Mouse (Mus musculus): ENCODE data around the gene CK137956. TPM values are rescaled to one million over a fixed set of nuclear protein-coding genes. Genes with fewer than 3 reads are reported as not detected.

Gene CK137956
- not detected for total RNA-seq (2021)
- long read RNA-seq, experiment 1, result 0 reads
- long read RNA-seq, experiment 2, result 0 reads

DNA sequence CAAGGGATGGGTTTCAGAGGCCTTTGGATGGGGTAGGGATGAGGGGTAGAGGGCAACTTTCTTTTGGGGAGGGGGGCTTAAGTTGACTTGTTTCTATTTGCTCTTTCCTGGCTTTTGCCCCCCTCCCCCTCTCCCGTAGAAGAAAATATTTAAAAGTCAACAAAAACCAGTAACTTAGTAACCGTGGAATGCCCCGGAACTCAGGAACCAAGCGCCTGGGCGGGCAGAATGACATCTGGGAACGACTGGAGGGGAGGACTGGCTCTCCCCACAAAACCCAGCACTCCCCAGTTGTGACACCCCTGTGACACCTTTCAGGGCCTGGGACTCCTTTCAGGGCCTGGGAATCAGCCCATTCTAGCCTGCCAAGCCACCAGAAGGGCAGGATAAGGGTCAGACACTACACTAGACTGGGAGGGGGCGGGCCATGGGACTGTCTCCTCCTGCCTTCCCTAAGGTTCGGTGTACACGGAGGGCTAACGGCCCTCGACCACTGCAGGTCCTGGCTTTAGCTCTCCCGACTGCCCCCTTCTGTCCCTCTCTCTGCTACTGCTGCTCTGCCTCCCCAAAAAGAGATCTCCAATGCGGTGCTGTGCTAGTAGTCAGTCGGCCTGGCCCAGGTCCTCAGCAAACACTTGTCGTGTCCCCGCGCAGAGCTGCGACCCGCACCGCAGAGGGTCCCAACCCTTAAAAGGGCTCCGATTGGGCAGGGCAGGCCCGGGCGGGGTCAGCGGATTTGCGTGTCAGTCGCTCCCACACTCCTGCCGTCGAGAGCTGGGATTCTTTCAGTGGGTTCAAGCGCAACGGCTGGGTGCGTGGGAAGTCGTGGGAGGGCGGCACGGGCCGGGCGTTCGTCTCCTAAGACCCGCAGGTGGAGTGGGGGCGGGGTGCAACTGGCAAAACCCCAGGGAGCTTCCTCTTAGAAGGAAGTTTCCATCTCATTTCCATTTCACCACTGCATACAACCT, at the start of gene CK137956:
Gene CK137956 (minus strand): TSS at position 51 of the 968 bp plus-strand sequence.
- DNase-seq (ENCODE audit: low spot score in 2 of 2), result no peak

- DNase-seq (ENCODE audit: low spot score in 2 of 2), result no peak
Measured at GRCm38 (mm10) chr4:128019465-128019864, 48.7 kb upstream of the CK137956 start.

- DNase-seq (ENCODE audit: low spot score in 2 of 2), result no peak
Measured at GRCm38 (mm10) chr4:128004797-128005452, 34.2 kb upstream of the CK137956 start.

DNA sequence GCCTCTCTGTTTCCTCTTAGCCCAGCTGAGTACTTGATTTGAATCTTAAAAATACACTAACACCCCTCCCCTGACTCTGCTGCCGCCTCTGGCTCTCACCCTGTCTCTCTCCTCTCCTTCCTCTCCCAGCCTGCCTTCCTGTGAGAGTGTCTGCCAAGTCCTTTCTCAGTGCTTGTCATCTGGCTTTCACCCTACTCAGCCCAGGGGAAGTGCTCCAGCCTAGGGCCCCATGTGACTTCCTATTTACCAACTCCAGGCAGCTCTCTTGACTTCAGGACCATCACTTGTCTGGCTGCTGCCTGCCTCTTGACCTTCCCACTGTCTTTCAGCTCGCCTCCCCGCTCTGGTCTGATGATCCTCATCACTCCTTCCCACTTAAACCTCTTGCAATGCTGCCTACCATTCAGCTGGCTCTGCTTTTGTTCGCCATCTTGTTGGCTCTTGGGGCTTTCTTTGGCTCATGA, 31.9 kb upstream of the CK137956 start:
- DNase-seq (ENCODE audit: low spot score in 2 of 2), result no peak

- no peak for DNase-seq (ENCODE audit: low spot score in 2 of 2)
Measured at GRCm38 (mm10) chr4:127999281-127999680, 28.5 kb upstream of the CK137956 start.

- no peak for DNase-seq (ENCODE audit: low spot score in 2 of 2)
Measured at GRCm38 (mm10) chr4:127989347-127989995, 18.7 kb upstream of the CK137956 start.

DNA sequence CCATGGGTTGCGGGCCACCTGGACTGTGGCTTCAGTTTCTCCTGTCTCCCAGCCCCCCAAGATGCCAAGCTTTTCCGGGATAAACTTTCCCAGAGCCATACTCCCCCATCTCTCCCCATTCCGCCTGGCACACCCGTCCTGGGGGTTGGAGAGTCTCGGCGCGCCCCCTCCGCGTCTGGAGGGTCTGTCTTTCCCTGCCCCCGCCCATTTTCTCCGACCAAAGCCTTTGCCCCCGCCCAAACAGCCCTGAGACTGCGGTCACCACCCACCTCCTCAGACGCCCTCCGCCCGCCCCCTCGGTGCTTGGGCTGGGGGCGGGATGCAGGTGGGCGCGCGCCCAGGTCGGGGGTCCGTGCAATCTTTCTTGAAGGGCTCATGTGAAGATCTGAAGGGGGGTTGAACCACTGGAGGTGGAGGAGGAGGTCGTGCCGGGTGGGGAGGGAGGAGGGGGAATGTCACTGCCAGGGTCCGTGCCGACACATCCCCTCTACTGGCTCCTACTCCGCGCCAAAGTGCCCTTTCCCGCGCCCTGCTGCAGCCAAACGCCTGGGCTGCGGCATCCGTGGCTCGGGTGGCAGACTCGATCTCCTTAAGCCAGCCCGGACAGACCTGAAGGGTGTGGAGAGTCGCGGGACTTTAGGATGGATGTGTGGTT, 17.9 kb upstream of the CK137956 start:
- no peak for DNase-seq (ENCODE audit: low spot score in 2 of 2)

- peak in 1 of 2 experiments; percentile 7 for DNase-seq (ENCODE audit: low spot score in 2 of 2)
Measured at GRCm38 (mm10) chr4:127987784-127988455, 17.2 kb upstream of the CK137956 start, which contains the start of gene Csmd2. TSS of gene Csmd2 (plus strand) at chr4:127987857.

DNA sequence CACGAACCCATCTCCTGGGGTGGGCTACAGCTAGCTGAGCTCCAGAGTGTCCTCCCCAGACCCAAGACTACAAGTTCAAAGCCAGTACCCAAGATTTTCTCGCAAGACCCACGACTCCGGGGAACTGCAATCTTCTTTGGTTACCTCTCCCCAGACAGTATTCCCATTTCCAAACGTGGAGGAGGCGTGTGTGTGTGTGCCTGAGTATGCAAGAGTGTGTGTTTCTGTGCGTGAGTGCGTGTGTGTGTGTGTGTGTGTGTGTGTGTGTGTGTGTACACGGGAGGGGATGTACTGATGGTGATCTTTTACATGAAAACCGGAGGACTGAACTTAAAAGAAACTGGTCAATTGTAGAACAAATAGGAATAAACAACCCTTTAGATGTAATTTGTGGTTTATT, 16.5 kb upstream of the CK137956 start:
- DNase-seq (ENCODE audit: low spot score in 2 of 2), result no peak

- no peak for DNase-seq (ENCODE audit: low spot score in 2 of 2)
Measured at GRCm38 (mm10) chr4:127986491-127987075, 15.8 kb upstream of the CK137956 start.

DNA sequence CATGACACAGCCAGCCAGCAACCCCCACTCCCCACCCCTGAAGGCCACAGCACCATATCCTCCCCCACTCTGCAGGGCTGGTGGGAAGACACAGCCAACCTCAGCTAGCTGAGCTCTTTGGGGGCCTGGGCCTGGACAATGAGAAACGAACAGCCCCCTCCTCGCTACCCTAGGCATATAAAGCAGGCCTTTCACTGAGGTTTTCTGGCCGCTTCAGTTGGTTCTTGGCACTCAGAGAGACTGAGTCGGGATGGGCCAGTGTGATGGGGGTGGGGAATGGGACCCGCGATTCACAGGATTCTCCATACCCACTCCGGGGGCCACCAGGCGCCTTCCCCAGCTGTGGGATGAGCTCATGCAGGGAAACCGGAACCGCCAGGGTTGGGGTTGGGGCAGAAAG, 15.1 kb upstream of the CK137956 start:
- DNase-seq (ENCODE audit: low spot score in 2 of 2), result no peak

DNA sequence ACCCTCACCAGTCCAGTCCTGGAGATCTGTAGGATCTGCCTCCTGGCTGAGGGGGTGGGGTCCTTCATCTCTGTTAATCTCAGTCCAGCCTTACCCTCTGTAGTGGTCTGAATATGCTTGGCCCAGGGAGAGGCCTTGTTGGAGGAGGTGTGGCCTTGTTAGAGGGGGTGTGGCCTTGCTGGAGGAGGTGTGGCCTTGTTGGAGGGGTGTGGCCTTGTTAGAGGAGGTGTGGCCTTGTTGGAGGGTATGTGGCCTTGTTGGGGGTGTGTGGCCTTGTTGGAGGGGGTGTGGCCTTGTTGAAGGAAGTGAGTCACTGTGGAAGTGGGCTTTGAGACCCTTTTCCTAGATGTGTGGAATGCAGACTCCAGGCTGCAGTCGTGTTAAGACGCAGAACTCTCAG, 13.7 kb upstream of the CK137956 start:
- no peak for DNase-seq (ENCODE audit: low spot score in 2 of 2)

GRCm38 (mm10) chr4:127981125-127981524, 10.4 kb upstream of the CK137956 start:
- no peak for DNase-seq (ENCODE audit: low spot score in 2 of 2)

- no peak for DNase-seq (ENCODE audit: low spot score in 2 of 2)
Measured at GRCm38 (mm10) chr4:127972976-127973375, 2.2 kb upstream of the CK137956 start.

- DNase-seq (ENCODE audit: low spot score in 2 of 2), result peak; percentile 17 to 29
Measured at GRCm38 (mm10) chr4:127970018-127970421, 731 bp downstream of the CK137956 start.

DNA sequence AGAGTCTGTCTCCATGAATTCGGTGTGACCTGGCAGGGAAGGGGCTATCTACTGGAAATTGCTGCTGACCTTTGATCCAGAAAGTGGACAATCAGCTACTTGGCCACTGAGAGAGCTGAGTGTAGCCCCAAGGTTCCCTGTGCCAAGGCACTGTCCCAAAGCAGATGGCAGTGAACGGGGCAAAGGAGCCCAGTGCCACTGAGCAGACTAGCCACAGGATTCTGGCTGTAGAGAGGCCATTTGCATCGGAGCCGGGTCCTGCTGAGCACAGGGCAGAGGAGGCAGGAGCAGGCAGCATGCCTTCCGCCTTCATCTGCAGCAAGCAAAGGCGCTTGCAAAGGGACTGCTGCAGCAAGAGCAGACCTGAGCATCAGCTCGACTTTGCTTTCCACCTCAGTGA, 1.6 kb downstream of the CK137956 start:
- no peak for DNase-seq (ENCODE audit: low spot score in 2 of 2)

GRCm38 (mm10) chr4:127953006-127953710, 17.6 kb downstream of the CK137956 start:
- DNase-seq (ENCODE audit: low spot score in 2 of 2), result no peak

DNA sequence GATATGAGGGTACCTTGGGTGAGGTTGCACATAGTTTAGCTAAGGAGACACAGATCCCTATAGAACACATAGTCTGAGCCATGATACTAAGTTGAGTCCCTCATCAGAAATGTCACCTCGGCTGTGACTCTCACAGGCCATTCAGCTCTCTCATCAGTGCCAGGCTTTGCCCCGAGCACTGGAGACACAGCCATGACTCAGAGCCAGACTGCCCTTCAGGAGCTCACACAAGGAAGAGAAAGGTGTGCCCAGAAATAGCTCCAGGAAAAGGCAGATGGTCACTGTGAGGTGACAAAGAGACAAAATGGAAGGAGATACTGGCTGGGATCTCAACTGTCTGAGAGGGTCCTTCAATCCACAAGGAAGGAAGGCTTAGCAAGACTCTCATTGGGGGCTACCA, 23.1 kb downstream of the CK137956 start:
- no peak for DNase-seq (ENCODE audit: low spot score in 2 of 2)

GRCm38 (mm10) chr4:127937474-127937873, 33.3 kb downstream of the CK137956 start:
- no peak for DNase-seq (ENCODE audit: low spot score in 2 of 2)
